Mouse (Mus musculus) A20 (cell line): ENCODE measurements at regions not wholly inside any gene's neighbourhood (a gene's known extent, or its start where the extent isn't known, plus 50 kb on each side); places are given as distances from the start of the nearest gene placed in this dataset.
A peak's percentile ranks its signal among the peaks of the same experiment; 100 is the strongest.

Source experiments
- DNase-seq: peaks from one replicate; pipeline ENCODE4 v3.0.0-alpha.2; 2011; ENCODE audit warnings: low read depth, low spot score

GRCm38 (mm10) chr4:73111311-73111710 lies 258.9 kb upstream of the Aldoart1 start:
- peak; percentile 37 for DNase-seq
